Mouse (Mus musculus): ENCODE results near the gene 9430015G10Rik. TPM values are rescaled to one million over a fixed set of nuclear protein-coding genes. Genes with fewer than 3 reads are reported as not detected.

9430015G10Rik gene
- total RNA-seq, 2 experiments from 2014 or later: 27.3 to 34.9 TPM

DNA sequence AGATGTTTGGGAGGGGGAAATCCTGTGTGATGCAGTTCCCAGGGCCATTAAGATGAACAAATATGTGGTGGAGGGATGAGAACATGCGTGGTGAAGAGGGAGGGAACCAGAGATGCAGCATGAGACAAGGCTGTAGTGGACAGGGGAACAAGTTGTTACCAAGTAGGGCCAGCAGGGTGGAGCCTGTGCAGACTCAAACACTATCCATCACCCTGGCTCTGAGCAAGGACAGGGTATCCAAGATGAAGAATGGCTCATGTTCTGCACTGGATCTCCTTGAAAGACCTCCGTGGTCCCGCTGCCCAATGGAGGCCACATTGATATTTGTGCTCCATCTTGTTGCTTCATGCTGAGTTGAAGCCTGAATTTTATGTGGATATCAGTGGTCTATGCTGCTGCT lies 45.0 kb downstream of the 9430015G10Rik start:
- no peak for TF ChIP-seq CTCF (conservative IDR thresholded peaks at IDR 0.05)
- Histone ChIP-seq H3K4me3 (no peak overlapping the region), H3K27ac (no peak overlapping the region)
- no peak for DNase-seq (ENCODE audit: low spot score in 2 of 2)

DNA sequence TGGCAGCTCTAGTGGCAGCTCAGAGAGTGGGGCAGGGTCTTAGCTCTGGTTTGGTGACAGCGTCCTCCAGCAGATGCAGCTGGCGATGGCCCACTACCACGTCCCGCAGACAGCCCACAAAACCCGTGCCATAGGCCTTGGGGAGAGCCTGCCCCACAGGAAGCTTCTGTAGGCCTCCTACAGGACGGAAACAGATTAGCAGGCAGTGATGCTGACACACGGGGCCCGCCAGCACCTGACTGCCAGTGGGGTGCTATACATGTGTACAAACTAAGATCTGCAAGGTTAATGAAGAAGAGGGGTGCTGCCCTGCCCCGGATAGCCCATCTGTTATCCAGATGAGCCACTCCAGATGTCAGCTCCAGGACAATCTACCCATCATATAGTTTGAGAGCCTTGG lies 56.7 kb downstream of the 9430015G10Rik start:
- Histone ChIP-seq H3K27ac (no peak overlapping the region), H3K4me3 (no peak overlapping the region)
- DNase-seq (ENCODE audit: low spot score in 2 of 2): no peak
- peak; percentile 54 for TF ChIP-seq CTCF (conservative IDR thresholded peaks at IDR 0.05)

DNA sequence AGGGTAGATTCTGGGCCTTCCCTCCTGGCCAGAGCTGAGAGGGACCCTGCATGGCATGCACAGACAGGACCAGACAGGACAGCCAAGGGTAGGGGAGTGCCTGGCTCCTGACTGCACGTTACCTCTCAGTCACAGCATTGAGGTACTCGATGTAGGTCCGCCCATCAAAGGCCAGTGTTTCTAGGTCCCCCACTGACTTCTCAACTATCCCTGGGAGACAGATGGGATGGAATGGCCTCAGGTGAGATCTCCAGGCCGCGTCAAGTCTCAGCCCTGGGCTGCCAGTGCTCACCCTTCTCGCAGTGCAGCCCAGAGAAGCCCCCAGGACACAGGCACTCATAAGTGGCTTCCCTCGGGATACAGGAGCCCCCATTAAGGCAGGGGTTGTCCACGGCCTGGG lies 58.8 kb downstream of the 9430015G10Rik start:
- no peak for TF ChIP-seq CTCF (conservative IDR thresholded peaks at IDR 0.05)
- H3K4me3 ChIP-seq: no peak overlapping the region
- DNase-seq (ENCODE audit: low spot score in 2 of 2): no peak

DNA sequence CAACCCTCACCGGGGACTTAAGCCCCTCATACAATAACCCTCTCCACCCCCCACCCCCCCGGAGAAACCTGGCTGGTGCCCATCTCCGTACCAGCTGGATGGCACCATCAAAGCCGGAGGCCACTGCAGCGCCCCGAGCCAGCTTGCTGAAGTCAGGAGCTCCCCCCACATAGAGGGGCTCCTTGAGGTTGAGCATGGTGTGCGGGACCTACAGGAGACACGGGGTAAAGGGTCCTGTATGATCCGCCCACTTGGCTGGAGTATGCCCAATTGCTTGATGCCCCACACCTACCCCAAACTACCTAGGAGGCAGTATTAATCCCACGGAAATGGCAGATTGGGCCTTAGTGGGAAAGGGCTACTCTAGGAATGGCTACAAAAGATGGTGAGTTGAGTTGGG lies 59.3 kb downstream of the 9430015G10Rik start:
- DNase-seq (ENCODE audit: low spot score in 2 of 2): no peak
- Histone ChIP-seq H3K4me3 (no peak overlapping the region), H3K27ac (no peak overlapping the region)
- TF ChIP-seq CTCF (conservative IDR thresholded peaks at IDR 0.05): no peak

More for the DNA sequence above, 58.8 kb downstream of the 9430015G10Rik start:
- H3K27ac ChIP-seq: no peak overlapping the region

DNA sequence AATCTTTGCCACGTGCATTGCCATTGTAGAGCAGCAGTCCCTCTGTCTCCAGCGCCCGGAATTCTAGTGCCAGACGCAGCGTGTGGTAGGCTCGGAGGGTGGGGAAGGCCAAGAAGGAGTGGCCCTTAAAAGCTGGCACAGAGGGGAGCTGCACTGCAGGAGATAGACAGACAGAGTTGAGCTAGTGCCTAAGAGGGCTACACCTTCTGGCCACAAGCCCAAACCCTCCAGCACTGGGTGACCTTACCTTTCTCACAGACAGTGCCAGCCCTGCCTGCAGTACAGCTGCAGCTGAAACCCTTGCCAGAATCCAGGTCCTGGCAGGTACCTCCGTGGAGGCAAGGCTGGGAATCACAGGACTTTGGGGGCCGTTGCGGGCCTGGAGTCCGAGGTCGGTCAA lies 62.0 kb downstream of the 9430015G10Rik start:
- Histone ChIP-seq H3K27ac (no peak overlapping the region), H3K4me3 (no peak overlapping the region)
- no peak for DNase-seq (ENCODE audit: low spot score in 2 of 2)
- no peak for TF ChIP-seq CTCF (conservative IDR thresholded peaks at IDR 0.05)

Other genes with a start within 250 kb of the 9430015G10Rik start
- under 1 TPM; 0.33 to 0.44 TPM for gene Tas1r3, start 246.6 kb upstream of the 9430015G10Rik start, total RNA-seq (2021)
- gene Cptp, start 240.5 kb upstream of the 9430015G10Rik start, total RNA-seq (2021): 10 to 100 TPM; 29.2 to 31.7 TPM
- 10 to 100 TPM; 33.7 to 35.8 TPM for gene Ints11, start 240.4 kb upstream of the 9430015G10Rik start, total RNA-seq (2021)
- gene Pusl1, start 218.2 kb upstream of the 9430015G10Rik start, total RNA-seq (2021): 10 to 100 TPM; 62.3 to 68.1 TPM
- 100 to 1,000 TPM; 121 to 129 TPM for gene Acap3, start 218.2 kb upstream of the 9430015G10Rik start, total RNA-seq (2021)
- 10 to 100 TPM; 69.8 to 71.2 TPM for gene Ube2j2, start 166.2 kb upstream of the 9430015G10Rik start, total RNA-seq (2021)
- gene C1qtnf12, start 147.7 kb upstream of the 9430015G10Rik start, total RNA-seq (2021): 10 to 100 TPM; 11.5 to 18.0 TPM
- gene B3galt6, start 117.3 kb upstream of the 9430015G10Rik start, total RNA-seq (2021): 10 to 100 TPM in 1 of 2 experiments, 1 to 10 TPM in 1; 9.3 to 10.1 TPM
- gene Sdf4, start 117.1 kb upstream of the 9430015G10Rik start, total RNA-seq (2021): 100 to 1,000 TPM; 191 to 194 TPM
- 1 to 10 TPM; 1.3 to 2.3 TPM for gene Tnfrsf4, start 96.1 kb upstream of the 9430015G10Rik start, total RNA-seq (2021)
- not detected for gene Tnfrsf18, start 83.8 kb upstream of the 9430015G10Rik start, total RNA-seq (2021)
- gene Ttll10, start 50.6 kb upstream of the 9430015G10Rik start, total RNA-seq (2021): under 1 TPM in 1 of 2 experiments, not detected in 1; 0.26 TPM
- 1 to 10 TPM in 1 of 2 experiments, under 1 TPM in 1; 0.79 to 1.1 TPM for gene Rnf223, start 20.5 kb downstream of the 9430015G10Rik start, total RNA-seq (2021)
- 100 to 1,000 TPM; 146 to 148 TPM for gene Agrn, start 87.5 kb downstream of the 9430015G10Rik start, total RNA-seq (2021)
- gene Isg15, start 90.8 kb downstream of the 9430015G10Rik start, total RNA-seq (2021): 1 to 10 TPM in 1 of 2 experiments, under 1 TPM in 1; 0.87 to 1.3 TPM
- gene AW011738, start 93.3 kb downstream of the 9430015G10Rik start, total RNA-seq (2021): 1 to 10 TPM; 5.6 to 7.1 TPM
- under 1 TPM; 0.26 to 0.44 TPM for gene Perm1, start 105.9 kb downstream of the 9430015G10Rik start, total RNA-seq (2021)
- gene Plekhn1, start 124.9 kb downstream of the 9430015G10Rik start, total RNA-seq (2021): 10 to 100 TPM; 41.4 to 43.1 TPM
- 10 to 100 TPM; 70.7 to 72.1 TPM for gene Noc2l, start 126.0 kb downstream of the 9430015G10Rik start, total RNA-seq (2021)
- 1 to 10 TPM; 4.8 to 5.4 TPM for gene Samd11, start 145.7 kb downstream of the 9430015G10Rik start, total RNA-seq (2021)
- gene Vmn2r-ps159, start 221.1 kb downstream of the 9430015G10Rik start, total RNA-seq (2021): not detected